Mouse (Mus musculus) E14TG2a.4 (cell line): ENCODE measurements around the gene Foxs1.

Experiments
- CTCF ChIP-seq: conservative IDR thresholded peaks from 2 replicates; pipeline ENCODE4 v1.5.1; 2014; ENCODE audit warnings: low read length
- NANOG ChIP-seq: IDR thresholded peaks from 2 replicates; pipeline ENCODE4 v1.6.1; 2014; ENCODE audit warnings: borderline replicate concordance, low read length, mixed read lengths
- POU5F1 ChIP-seq: IDR thresholded peaks from 2 replicates; pipeline ENCODE4 v1.6.1; 2014; ENCODE audit warnings: low read length, borderline replicate concordance

DNA sequence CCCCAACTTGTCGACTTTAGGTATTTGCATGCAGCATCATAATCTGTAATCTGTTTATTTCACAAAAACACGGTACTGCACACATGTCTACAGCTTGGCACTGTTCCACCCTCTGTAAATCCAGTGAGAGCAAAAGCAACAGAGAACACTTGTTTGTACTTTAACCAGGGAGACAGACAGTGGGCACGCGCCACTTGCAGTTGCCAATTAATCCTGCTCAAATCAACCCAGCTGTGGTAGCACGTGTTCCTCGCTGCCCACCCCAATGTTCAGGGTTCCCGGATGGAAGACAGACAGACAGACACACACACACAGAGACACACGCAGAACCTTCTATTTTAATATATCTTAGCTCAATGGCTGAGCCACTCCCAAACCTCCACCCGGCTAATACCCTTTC lies 37.2 kb downstream of the Foxs1 start:
- TF ChIP-seq CTCF (no peak), NANOG (no peak), POU5F1 (no peak)
